Mouse (Mus musculus) CH12.LX (cell line): ENCODE measurements at regions not wholly inside any gene's neighbourhood (a gene's known extent, or its start where the extent isn't known, plus 50 kb on each side); places are given as distances from the start of the nearest gene placed in this dataset.

Experiments used
- DNase-seq: peaks from one replicate; pipeline ENCODE4 v3.0.0-alpha.2; 2013; ENCODE audit errors: extremely low read depth
- H3K27ac ChIP-seq: 2 replicates; pipeline ENCODE4 v1.5.1; 2012; ENCODE audit warnings: low read depth, mild to moderate bottlenecking, control low read depth, moderate library complexity; ENCODE audit not compliant: insufficient read depth
- H3K27me3 ChIP-seq: replicated peaks from 2 replicates; pipeline ENCODE3; 2012; ENCODE audit warnings: inconsistent platforms
- H3K36me3 ChIP-seq, 2 experiments: replicated peaks in 1 of 2; 2 replicates each; pipeline versions ENCODE3 to v1.6.1; 2012; ENCODE audit warnings: inconsistent platforms in 1 of 2, low read length in 1 of 2, mild to moderate bottlenecking in 1 of 2, mixed read lengths in 1 of 2, moderate library complexity in 1 of 2; ENCODE audit not compliant: control insufficient read depth in 1 of 2, insufficient read depth in 1 of 2
- H3K4me1 ChIP-seq, 2 experiments: 2 replicates each; pipeline ENCODE4 v1.6.1; 2012; ENCODE audit warnings: inconsistent platforms in 1 of 2, moderate library complexity in 1 of 2; ENCODE audit not compliant: insufficient read depth in 2 of 2, control insufficient read depth in 1 of 2
- H3K4me2 ChIP-seq: 2 replicates; pipeline ENCODE4 v1.6.1; 2012; ENCODE audit warnings: low read depth, mild to moderate bottlenecking, control low read depth; ENCODE audit not compliant: poor library complexity, insufficient read depth, severe bottlenecking
- H3K4me3 ChIP-seq, 3 experiments: fragments of 150-350 bp in 1 of 3; sonication (generic) in 1 of 3; replicated peaks in 1 of 3; 2 replicates each; pipeline versions ENCODE3 to v1.5.1; 2011 to 2012; ENCODE audit warnings: low read depth in 2 of 3, low read length in 2 of 3, mild to moderate bottlenecking in 2 of 3, moderate library complexity in 2 of 3, control low read depth in 1 of 3, improper control_type of control experiment in 1 of 3, inconsistent platforms in 1 of 3, mixed read lengths in 1 of 3; ENCODE audit not compliant: poor library complexity in 1 of 3
- H3K79me2 ChIP-seq: replicated peaks from 2 replicates; pipeline ENCODE4 v1.6.1; 2012; ENCODE audit warnings: mild to moderate bottlenecking, moderate library complexity; ENCODE audit not compliant: control insufficient read depth, poor library complexity, insufficient read depth, severe bottlenecking; ENCODE audit errors: extremely low read depth
- H3K9ac ChIP-seq: 2 replicates; pipeline ENCODE4 v1.6.1; 2012; ENCODE audit warnings: low read depth, mild to moderate bottlenecking, control low read depth, moderate library complexity; ENCODE audit not compliant: insufficient read depth
- H3K9me3 ChIP-seq: replicated peaks from 2 replicates; pipeline ENCODE3; 2012; ENCODE audit warnings: low read length, inconsistent platforms, mixed read lengths
- BHLHE40 ChIP-seq: IDR thresholded peaks from 2 replicates; pipeline ENCODE4 v1.6.1; 2011; ENCODE audit warnings: mild to moderate bottlenecking, low read depth, low read length, improper control_type of control experiment
- E2F4 ChIP-seq: IDR thresholded peaks from 2 replicates; pipeline ENCODE4 v1.6.1; 2011; ENCODE audit warnings: low read depth, low read length, improper control_type of control experiment; ENCODE audit not compliant: insufficient replicate concordance
- EP300 ChIP-seq: IDR thresholded peaks from 2 replicates; pipeline ENCODE4 v1.6.1; 2011; ENCODE audit warnings: low read length, improper control_type of control experiment
- GABPA ChIP-seq: IDR thresholded peaks from 2 replicates; pipeline ENCODE4 v1.6.1; 2012; ENCODE audit warnings: low read depth, low read length, improper control_type of control experiment, inconsistent platforms; ENCODE audit not compliant: insufficient replicate concordance
- HCFC1 ChIP-seq: IDR thresholded peaks from 2 replicates; pipeline ENCODE4 v1.6.1; 2012; ENCODE audit warnings: low read depth, mild to moderate bottlenecking, inconsistent platforms, low read length, improper control_type of control experiment
- IRF4 ChIP-seq: IDR thresholded peaks from 2 replicates; pipeline ENCODE4 v1.6.1; 2014; ENCODE audit warnings: low read depth, mild to moderate bottlenecking, inconsistent platforms, low read length, improper control_type of control experiment
- JUN ChIP-seq: IDR thresholded peaks from 2 replicates; pipeline ENCODE4 v1.6.1; 2011; ENCODE audit warnings: low read depth, mild to moderate bottlenecking, low read length, improper control_type of control experiment, moderate library complexity; ENCODE audit not compliant: insufficient read depth
- JUND ChIP-seq: conservative IDR thresholded peaks from 2 replicates; pipeline ENCODE4 v1.6.1; 2011; ENCODE audit warnings: low read depth, low read length, improper control_type of control experiment
- KAT2A ChIP-seq: IDR thresholded peaks from 2 replicates; pipeline ENCODE4 v1.6.1; 2012; ENCODE audit warnings: low read length, improper control_type of control experiment, inconsistent platforms; ENCODE audit not compliant: insufficient replicate concordance
- MAFK ChIP-seq: IDR thresholded peaks from 2 replicates; pipeline ENCODE4 v1.6.1; 2011; ENCODE audit warnings: low read length, improper control_type of control experiment; ENCODE audit not compliant: insufficient replicate concordance
- MAZ ChIP-seq: IDR thresholded peaks from 2 replicates; pipeline ENCODE4 v1.6.1; 2012; ENCODE audit warnings: low read depth, mild to moderate bottlenecking, inconsistent platforms, low read length, improper control_type of control experiment, moderate library complexity
- MEF2A ChIP-seq: IDR thresholded peaks from 2 replicates; pipeline ENCODE4 v1.6.1; 2014; ENCODE audit warnings: low read depth, mild to moderate bottlenecking, inconsistent platforms, low read length, improper control_type of control experiment, borderline replicate concordance
- MXI1 ChIP-seq: IDR thresholded peaks from 2 replicates; pipeline ENCODE4 v1.6.1; 2011; ENCODE audit warnings: mild to moderate bottlenecking, low read depth, low read length, improper control_type of control experiment
- NELFE ChIP-seq: IDR thresholded peaks from 2 replicates; pipeline ENCODE4 v1.6.1; 2011; ENCODE audit warnings: low read depth, low read length, improper control_type of control experiment
- PAX5 ChIP-seq: IDR thresholded peaks from 2 replicates; pipeline ENCODE4 v1.6.1; 2012; ENCODE audit warnings: low read length, inconsistent platforms, mixed read lengths
- POLR2AphosphoS2 ChIP-seq: IDR thresholded peaks from 2 replicates; pipeline ENCODE4 v1.6.1; 2011; ENCODE audit warnings: low read depth, low read length, improper control_type of control experiment
- RAD21 ChIP-seq: IDR thresholded peaks from 2 replicates; pipeline ENCODE4 v1.6.1; 2011; ENCODE audit warnings: low read depth, mild to moderate bottlenecking, low read length, improper control_type of control experiment, moderate library complexity
- RCOR1 ChIP-seq: conservative IDR thresholded peaks from 2 replicates; pipeline ENCODE4 v1.6.1; 2012; ENCODE audit warnings: low read depth, mild to moderate bottlenecking, inconsistent platforms, low read length, improper control_type of control experiment
- SIN3A ChIP-seq: IDR thresholded peaks from 2 replicates; pipeline ENCODE4 v1.6.1; 2012; ENCODE audit warnings: low read length, improper control_type of control experiment, inconsistent platforms
- SMC3 ChIP-seq: IDR thresholded peaks from 2 replicates; pipeline ENCODE4 v1.6.1; 2011; ENCODE audit warnings: low read depth, low read length, improper control_type of control experiment
- UBTF ChIP-seq: IDR thresholded peaks from 2 replicates; pipeline ENCODE4 v1.6.1; 2012; ENCODE audit warnings: low read depth, mild to moderate bottlenecking, inconsistent platforms, low read length, improper control_type of control experiment, moderate library complexity
- ZKSCAN1 ChIP-seq: IDR thresholded peaks from 2 replicates; pipeline ENCODE4 v1.6.1; 2012; ENCODE audit warnings: low read depth, inconsistent platforms, low read length, improper control_type of control experiment, borderline replicate concordance
- ZMIZ1 ChIP-seq: IDR thresholded peaks from 2 replicates; pipeline ENCODE4 v1.6.1; 2012; ENCODE audit warnings: low read depth, mild to moderate bottlenecking, inconsistent platforms, low read length, improper control_type of control experiment
- dilution Hi-C: fragments of 300-500 bp; cut with MboI; formaldehyde crosslinking; loops from 2 replicates; pipeline ENCODE4 v1.14.3; 2020; ENCODE audit warnings: low sequenced_read_pairs; ENCODE audit not compliant: extremely low pct_unique_long_range_greater_than_20kb, extremely low pct_ligation_motif_present
- in situ Hi-C: fragments of 300-500 bp; cut with MboI; formaldehyde crosslinking; loops from 3 replicates; pipeline ENCODE4 v1.14.3; 2019; ENCODE audit warnings: low sequenced_read_pairs, low pct_ligation_motif_present, low pct_unique_long_range_greater_than_20kb, mixed read lengths

- Histone ChIP-seq H3K9me3 (peaks cover 4% of the 10 kb centered on the region), H3K4me2 (no peak overlapping the region), H3K9ac (no peak overlapping the region), H3K27ac (no peak overlapping the region), H3K4me1 (peaks cover 0 to 3% of the 10 kb centered on the region in 2 experiments; a peak in 2 of 4 replicates), H3K27me3 (no peaks in the 10 kb centered on the region), H3K4me3 (no peak overlapping the region), H3K79me2 (no peaks in the 10 kb centered on the region), H3K36me3 (no peaks in the 10 kb centered on the region)
- TF ChIP-seq GABPA (no peak), RAD21 (no peak), KAT2A (no peak), ZKSCAN1 (no peak), SIN3A (no peak), JUN (no peak), RCOR1 (no peak), MXI1 (no peak), BHLHE40 (no peak), NELFE (no peak), IRF4 (no peak), EP300 (no peak), MAZ (no peak), E2F4 (no peak), ZMIZ1 (no peak), HCFC1 (no peak), MEF2A (no peak), PAX5 (no peak), POLR2AphosphoS2 (no peak), JUND (no peak)
- dilution Hi-C loops (no loop called here), in situ Hi-C loops (no loop called here)
- no peak for DNase-seq
Observed at GRCm38 (mm10) chr3:135024366-135024765, 188.0 kb upstream of the Cenpe start.

GRCm38 (mm10) chr3:135024799-135025198 lies 187.5 kb upstream of the Cenpe start:
- no peak overlapping the region for H3K9ac ChIP-seq
- no peak overlapping the region for H3K27ac ChIP-seq
- no peak overlapping the region for H3K4me3 ChIP-seq
- peaks cover 0 to 3% of the 10 kb centered on the region in 2 experiments; a peak in 2 of 4 replicates for H3K4me1 ChIP-seq
- H3K79me2 ChIP-seq, result no peaks in the 10 kb centered on the region
- dilution Hi-C loops (no loop called here), in situ Hi-C loops (no loop called here)
- H3K27me3 ChIP-seq, result no peaks in the 10 kb centered on the region
- no peak for TF ChIP-seq MAFK
- no peak for TF ChIP-seq GABPA
- TF ChIP-seq MXI1, result no peak
- TF ChIP-seq SMC3, result no peak
- TF ChIP-seq UBTF, result no peak
- TF ChIP-seq RCOR1, result no peak
- no peak for TF ChIP-seq E2F4
- TF ChIP-seq PAX5, result no peak
- no peaks in the 10 kb centered on the region for H3K36me3 ChIP-seq
- H3K4me2 ChIP-seq, result no peak overlapping the region
- H3K9me3 ChIP-seq, result peaks cover 4% of the 10 kb centered on the region
- no peak for DNase-seq
